Mouse (Mus musculus) CD4-positive, CD25-positive, alpha-beta regulatory T cell, adult 4 months (primary cell): ENCODE data around the gene Tcirg1. TPM values are rescaled to one million over a fixed set of nuclear protein-coding genes. Genes with fewer than 3 reads are reported as not detected.

Experiments
- ATAC-seq: one replicate; pipeline ENCODE4 v1.8.0; 2017
- polyA plus RNA-seq, 2 experiments: library from polyadenylated mRNA; unstranded; fragments of 100-300 nt; shearing (Covaris generic); gene quantifications; one replicate each; pipeline ENCODE4 v1.2.1; 2017

Gene Tcirg1
- polyA plus RNA-seq, 2 experiments from 2014 or later = 51.3 to 100 TPM

- ATAC-seq = no peak
These were observed 19.8 kb upstream of the Tcirg1 start for GRCm38 (mm10) chr19:3926685-3927084.

GRCm38 (mm10) chr19:3926279-3926678 is 19.3 kb upstream of the Tcirg1 start:
- ATAC-seq = no peak

DNA sequence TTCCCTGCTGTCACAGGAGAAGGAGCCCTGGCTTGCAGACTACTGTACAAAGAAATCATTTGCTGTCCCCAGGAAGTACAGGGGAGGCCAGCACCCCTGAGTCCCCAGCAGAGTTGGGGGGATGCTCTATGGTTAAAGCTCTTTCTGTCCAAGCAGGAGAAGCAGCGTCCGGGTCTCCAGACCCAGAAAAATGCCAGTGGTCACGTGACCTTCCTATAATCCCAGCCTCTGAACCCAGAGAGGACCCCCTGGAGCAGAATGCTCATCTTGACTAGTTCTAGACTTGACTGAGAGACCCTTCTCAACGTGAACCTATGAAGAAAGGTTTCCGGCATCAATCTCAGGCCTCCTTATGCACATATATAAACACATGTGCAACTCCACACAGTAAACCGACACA is 18.9 kb upstream of the Tcirg1 start:
- no peak for ATAC-seq

GRCm38 (mm10) chr19:3924868-3925267 is 17.9 kb upstream of the Tcirg1 start:
- ATAC-seq = no peak

GRCm38 (mm10) chr19:3924190-3924589 is 17.3 kb upstream of the Tcirg1 start:
- no peak for ATAC-seq

GRCm38 (mm10) chr19:3923586-3923985 is 16.7 kb upstream of the Tcirg1 start:
- ATAC-seq = no peak

GRCm38 (mm10) chr19:3922661-3923371 is 15.9 kb upstream of the Tcirg1 start:
- ATAC-seq = no peak

DNA sequence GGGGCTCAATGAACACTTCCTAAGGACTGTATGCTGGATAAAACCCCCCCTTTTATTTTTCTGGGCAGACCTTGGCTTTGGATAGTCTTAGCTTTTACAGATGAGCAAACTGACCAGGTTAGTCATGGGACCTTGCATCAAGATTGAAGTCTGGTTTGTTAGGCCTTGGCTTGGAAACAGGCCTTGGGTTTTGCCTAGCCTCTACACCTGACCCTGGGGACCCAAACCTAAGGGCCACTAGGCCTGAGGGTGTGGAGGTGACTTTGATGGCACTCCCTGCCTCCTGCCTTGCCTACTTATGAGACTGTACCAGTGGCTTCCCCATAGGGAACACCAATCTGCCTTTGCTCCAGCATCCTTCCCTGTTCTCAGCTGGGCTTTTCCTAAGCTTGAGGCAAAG is 13.0 kb upstream of the Tcirg1 start:
- ATAC-seq = no peak

GRCm38 (mm10) chr19:3916727-3917126 is 9.8 kb upstream of the Tcirg1 start:
- no peak for ATAC-seq

DNA sequence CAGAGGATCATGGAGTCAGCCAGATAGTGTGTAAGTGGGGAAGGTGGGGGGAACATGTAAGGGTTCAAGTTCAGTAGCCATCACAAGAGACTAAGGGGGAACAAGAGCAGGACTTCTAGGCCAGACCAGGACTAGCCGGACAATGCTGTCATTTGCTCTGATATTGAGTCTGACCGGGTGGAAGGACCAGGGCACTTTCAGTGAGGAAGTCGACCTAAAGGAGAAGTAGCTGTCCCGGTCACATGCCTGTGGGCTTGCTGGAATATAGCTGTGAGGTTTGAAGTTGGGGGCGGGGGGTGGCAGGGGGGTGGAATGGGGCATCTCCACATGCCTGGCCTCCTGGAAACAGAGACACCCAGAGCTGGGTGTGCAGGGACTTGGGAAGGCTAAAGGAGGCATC is 7.6 kb upstream of the Tcirg1 start:
- ATAC-seq = no peak

DNA sequence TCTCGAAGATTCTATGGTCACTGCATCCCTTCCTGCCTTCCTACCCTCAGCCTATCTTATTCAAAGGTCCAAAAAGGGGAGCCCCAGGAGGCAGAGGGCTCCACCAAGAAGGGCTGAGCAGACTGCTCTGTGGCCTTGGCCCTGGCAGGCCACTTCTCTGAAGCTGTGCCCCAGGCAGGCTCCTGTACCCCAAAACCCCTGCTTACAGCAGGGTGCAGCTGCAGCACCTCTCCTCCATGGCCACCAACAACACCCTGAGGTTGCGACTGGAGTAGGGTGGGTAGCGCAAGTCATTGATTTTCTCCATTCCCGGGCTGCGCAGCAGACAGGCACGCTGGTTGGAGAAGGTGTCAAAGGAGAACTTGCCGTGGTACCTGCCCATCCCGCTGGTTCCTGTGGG is 6.8 kb upstream of the Tcirg1 start:
- ATAC-seq = no peak

GRCm38 (mm10) chr19:3912337-3913204 is 5.6 kb upstream of the Tcirg1 start, which contains the start of gene Ndufs8:
TSS of gene Ndufs8 (minus strand) at chr19:3912774.
- ATAC-seq = peak; percentile 99

DNA sequence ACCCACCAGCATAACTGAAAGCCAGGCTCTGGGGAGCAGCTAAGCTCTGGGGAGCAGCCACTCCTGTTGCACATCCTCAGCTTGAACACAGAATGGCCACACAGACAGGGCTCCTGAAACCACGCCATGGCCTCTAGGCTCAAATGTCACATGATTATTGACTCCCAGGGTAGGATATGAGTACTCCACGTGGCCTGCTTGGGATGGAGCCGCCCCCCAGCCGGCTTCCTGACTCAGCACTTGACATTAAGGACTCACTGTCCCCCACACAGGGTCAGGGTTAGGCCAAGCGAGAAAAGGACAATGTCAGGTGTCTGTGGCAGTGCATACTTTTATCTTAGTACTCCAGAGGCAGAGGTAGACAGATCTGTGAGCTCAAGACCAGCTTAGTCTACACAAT is 3.3 kb upstream of the Tcirg1 start:
- ATAC-seq = no peak

- no peak for ATAC-seq
These were observed 1.1 kb upstream of the Tcirg1 start for GRCm38 (mm10) chr19:3907876-3908660.

- peak; percentile 48 for ATAC-seq
These were observed 607 bp downstream of the Tcirg1 start for GRCm38 (mm10) chr19:3906326-3906725.

DNA sequence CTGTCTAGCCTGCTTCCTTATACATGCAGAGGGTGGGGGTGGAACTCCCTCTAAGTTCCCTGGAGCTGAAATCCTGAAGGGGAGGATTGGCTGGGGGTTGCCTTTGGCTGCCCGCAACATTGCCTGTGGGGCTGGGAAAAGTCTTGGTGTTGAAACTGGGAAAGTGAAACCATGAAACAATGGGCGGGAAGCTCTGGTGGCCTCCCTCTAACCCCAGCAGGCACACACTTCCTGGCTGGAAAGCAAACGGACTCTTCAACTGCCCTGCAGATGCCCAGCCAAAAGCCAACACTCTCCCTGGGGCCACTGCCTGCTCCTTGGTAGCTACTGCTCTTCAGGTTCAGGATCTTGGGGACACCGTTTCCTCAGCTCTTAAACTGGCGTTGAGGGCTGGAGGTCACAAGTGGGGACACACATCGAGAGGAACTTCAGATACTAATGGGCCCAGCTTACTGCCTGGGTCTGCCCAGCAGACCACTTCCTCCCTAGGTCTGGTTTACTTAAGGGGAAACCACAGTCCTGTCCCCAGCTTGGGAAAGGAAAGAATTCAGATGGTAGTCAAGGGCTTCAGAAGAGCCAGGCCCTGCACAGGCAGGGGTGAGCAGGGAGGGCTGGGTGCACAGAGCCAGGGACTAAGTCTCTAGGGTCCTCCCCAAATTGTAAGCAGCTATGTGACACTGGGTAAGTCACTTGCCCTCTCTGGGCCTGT is 1.5 kb downstream of the Tcirg1 start:
- ATAC-seq = peak; percentile 17

- no peak for ATAC-seq
These were observed 2.6 kb downstream of the Tcirg1 start for GRCm38 (mm10) chr19:3904363-3904675.

DNA sequence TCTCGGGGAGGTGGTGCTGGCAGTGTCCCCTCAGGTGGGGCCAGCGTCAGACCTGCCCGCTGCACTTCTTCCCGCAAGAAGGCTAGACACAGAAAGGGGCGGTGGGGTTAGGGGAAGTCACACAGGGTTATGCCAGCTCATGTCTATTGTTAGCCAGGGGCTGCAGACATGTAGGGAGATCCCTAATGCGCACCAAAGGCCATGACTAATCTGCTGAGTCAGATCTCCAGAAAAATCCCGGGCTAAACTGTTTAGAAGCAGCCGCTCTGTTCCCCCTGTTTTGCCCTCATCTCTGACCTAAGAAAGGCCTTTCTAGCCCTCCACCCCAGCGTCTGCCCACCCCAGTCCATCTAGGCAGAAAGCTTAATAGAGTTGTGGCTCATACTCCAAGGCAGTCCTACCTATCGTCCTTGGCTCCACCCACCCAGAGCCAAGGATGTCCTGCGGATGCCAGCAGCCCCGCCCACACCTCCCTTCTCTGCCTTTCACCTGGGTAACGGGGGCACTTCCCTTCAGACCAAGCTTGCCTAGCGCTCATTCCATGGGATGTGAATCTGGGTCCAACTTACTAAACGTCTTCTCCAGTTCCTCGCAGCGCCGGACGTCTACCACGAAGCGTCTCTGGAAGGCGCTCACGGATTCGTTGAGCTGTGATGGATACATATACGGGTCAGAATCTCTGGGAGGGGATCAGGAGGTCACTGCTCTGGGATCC is 3.1 kb downstream of the Tcirg1 start:
- no peak for ATAC-seq

GRCm38 (mm10) chr19:3902966-3903365 is 4.0 kb downstream of the Tcirg1 start:
- no peak for ATAC-seq

GRCm38 (mm10) chr19:3899618-3900017 is 7.3 kb downstream of the Tcirg1 start:
- ATAC-seq = no peak

GRCm38 (mm10) chr19:3898952-3899351 is 8.0 kb downstream of the Tcirg1 start:
- no peak for ATAC-seq

GRCm38 (mm10) chr19:3897557-3897956 is 9.4 kb downstream of the Tcirg1 start:
- no peak for ATAC-seq
